Mouse (Mus musculus): ENCODE results near the gene Fndc9.

Gene Fndc9

GRCm38 (mm10) chr11:46233966-46234365 is 1.4 kb upstream of the Fndc9 start:
- peak; percentile 5; the same call in 1 of the 2 replicates for ATAC-seq (ENCODE audit: low TSS enrichment)

DNA sequence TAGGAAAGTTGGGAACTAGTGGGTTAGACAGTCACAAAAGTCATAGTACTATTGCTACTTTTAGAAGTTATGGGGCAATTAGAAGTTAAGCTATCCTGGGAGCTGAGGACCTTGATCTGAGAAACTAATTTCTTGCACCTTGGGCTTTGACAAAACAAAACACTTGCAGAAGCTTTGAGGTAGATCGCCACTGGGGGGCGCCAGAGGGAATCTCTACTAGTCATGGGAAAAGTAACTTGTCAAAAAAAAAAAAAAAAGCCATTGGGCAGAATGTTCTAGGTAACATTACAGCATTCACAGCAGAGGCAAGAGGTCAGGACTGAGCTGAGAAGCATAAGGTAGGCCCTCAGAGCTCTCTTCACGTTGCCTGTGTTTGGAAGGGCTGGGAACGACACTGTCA is 1.6 kb downstream of the Fndc9 start:
- no peak for ATAC-seq (ENCODE audit: low TSS enrichment)

GRCm38 (mm10) chr11:46241150-46241673 is 5.9 kb downstream of the Fndc9 start:
- no peak for ATAC-seq (ENCODE audit: low TSS enrichment)

GRCm38 (mm10) chr11:46241985-46242384 is 6.7 kb downstream of the Fndc9 start:
- no peak for ATAC-seq (ENCODE audit: low TSS enrichment)

GRCm38 (mm10) chr11:46244731-46245604 is 9.6 kb downstream of the Fndc9 start:
- 0 out of 2 replicates have a peak, but pooled peaks have one; percentile 1 for ATAC-seq (ENCODE audit: low TSS enrichment)

DNA sequence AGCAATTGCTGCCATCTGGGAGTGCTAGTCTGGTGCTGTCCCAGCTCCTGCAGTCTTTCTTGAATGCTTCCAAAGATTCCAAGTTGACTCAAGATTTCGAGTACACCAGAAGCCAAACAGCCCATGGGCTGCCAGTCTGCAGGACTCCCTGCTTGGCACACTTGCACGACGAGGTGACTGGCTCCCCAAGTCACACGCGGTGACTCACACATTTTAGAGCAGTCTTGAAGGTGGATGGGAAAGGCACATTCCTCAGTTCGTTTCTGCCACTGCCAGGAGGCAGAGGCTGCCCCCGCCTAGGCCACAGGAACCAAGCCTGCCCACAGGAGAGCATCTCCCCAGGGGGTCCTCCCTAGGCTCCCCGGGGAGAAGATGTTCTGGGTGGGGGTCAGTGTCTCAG is 10.6 kb downstream of the Fndc9 start:
- peak; percentile 90 for ATAC-seq (ENCODE audit: low TSS enrichment)

DNA sequence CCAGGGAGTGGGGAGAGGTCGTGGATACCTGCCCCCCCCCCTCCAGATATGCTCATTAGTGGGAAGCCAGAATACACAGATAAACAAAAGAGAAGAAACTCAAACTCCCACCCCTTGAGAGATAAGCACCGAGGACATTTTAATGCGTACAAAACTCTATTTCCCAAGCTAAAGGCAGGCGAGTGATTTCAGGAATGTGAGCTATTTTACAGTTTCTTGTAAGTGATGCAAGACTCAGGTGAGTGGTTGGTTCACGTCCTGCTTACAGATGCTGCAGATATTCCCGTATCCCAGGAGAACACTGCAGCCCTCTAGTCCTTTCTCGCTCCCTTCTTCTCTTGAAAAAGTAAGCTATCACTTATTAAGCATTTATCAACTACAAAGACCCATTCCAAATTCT is 11.1 kb downstream of the Fndc9 start:
- no peak for ATAC-seq (ENCODE audit: low TSS enrichment)

GRCm38 (mm10) chr11:46248352-46248751 is 13.0 kb downstream of the Fndc9 start:
- no peak for ATAC-seq (ENCODE audit: low TSS enrichment)

GRCm38 (mm10) chr11:46251994-46252393 is 16.7 kb downstream of the Fndc9 start:
- ATAC-seq (ENCODE audit: low TSS enrichment): peak; percentile 76

DNA sequence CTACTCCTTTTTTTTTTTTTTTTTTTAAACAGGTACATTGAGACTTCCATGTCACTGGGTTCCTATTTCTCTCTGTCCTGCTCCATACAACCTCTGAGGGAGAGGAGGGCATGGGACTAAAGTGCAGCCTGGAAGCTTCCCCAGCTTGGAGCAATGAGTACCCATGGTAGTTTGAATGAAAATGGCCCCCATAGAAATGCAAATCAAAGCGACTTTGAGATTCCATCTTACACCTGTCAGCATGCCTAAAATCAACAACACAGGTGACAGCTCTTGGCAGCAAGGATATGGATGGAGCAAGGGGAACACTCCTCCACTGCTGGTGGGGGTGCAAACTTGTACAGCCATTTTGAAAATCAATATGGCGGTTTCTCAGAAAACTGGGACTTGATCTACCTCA is 20.0 kb downstream of the Fndc9 start:
- ATAC-seq (ENCODE audit: low TSS enrichment): no peak

- peak; percentile 61 for ATAC-seq (ENCODE audit: low TSS enrichment)
Observed at GRCm38 (mm10) chr11:46258207-46258606, 22.9 kb downstream of the Fndc9 start.

DNA sequence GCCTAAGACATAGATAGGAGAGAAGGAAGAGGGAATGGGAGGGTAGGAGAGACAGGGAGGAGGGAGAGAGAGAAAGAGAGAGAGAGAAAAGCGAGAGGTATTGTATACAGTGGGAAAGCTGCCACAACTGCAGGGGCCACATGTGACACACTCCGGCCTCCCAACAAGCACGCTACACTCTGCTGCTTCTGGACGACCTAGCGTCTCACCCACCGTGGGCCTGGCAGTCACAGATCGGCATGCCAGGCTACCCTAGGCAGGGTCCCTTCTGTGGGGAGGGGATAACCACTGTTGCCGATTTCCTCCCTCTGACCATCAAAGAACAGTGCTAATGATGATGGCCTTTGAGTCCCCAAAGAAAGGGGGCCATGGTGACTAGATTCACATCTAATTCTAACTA is 23.4 kb downstream of the Fndc9 start:
- no peak for ATAC-seq (ENCODE audit: low TSS enrichment)

DNA sequence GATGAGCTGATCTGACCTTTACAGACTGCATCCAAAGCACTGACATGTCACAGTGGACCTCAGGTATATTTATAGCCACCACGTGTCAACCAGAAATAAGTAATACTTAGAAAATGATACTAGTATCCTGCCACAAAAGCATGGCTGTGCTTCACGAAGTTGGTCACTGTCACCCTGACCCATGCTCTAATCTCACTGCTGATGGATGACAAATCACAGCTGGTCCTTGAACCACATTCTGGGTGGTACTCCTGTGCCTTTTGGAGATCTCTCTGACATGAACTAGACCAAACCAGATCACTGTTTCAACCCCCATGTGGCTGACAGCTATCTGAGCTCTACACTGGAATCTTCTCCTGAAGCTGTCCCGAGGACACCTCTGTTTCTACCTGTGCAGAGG is 27.5 kb downstream of the Fndc9 start:
- no peak for ATAC-seq (ENCODE audit: low TSS enrichment)

- ATAC-seq (ENCODE audit: low TSS enrichment): no peak
Observed at GRCm38 (mm10) chr11:46263291-46263690, 28.0 kb downstream of the Fndc9 start.

DNA sequence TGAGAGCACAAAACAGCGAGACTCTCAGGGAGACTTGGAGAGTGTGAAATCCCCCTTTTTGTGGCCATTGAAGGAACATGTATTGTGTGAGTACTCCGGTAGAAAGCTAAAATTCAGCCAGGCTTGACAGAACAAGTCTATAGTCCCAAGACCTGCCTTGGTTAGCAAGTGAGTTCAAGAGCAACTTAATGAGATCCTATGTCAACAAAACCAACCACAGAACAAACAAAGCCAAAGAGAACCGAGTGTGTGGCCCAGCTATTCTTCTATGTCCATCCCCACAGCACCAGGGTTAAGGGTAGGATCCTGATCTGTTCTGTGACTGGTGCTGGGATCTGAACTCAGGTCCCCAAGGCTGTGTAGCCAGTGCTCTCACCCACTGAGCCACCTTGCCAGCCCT is 29.3 kb downstream of the Fndc9 start:
- no peak for ATAC-seq (ENCODE audit: low TSS enrichment)

DNA sequence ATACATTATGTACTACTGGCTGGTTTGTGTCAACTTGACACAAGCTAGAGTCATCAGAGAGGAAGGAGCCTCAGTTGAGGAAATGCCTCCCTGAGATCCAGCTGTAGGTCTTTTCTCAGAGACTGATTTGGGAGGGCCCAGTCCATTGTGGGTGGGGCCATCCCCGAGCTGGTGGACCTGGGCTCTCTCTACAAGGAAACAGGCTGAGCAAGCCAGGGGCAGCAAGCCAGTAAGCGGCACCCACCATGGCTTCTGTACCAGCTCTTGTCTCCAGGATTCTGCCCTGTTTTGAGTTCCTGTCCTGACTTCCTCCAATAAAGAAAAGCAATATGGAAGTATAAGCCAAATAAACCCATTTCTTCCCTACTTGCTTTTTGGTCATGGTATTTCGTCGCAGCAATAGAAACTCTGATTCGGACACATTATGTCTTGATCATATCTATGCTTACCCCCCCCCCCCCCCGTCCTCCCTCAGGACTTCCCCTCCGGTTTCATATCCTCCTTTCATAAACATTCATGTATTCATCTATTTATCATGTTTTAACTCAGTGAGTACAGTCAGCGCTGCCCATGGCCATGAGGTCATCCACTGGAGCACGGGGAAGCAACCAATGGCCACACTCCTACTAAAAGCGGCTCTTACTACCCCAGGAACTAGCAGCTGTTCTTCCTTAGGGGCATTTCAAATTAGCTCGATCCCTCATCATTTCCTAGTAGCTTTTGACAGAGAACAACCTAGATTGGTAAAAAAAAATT is 29.9 kb downstream of the Fndc9 start:
- no peak for ATAC-seq (ENCODE audit: low TSS enrichment)

DNA sequence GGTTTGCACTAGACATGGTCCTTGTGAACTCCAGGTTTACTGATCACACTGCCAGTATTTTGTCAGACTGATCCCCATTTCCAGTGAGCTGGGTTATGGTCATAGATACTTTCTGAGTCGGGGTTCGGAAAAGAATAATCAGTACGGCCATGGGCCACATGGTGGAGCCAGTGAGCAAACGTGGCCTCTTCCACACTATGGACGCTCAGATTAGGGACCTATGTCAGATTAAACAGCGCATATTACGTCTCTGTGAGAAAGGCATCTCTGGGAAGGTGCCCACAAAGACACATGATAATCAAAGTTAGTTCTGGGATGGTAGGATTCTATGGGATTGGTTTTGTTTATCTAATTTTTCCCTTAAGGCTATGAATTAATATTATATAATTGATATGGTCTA is 33.7 kb downstream of the Fndc9 start:
- peak; percentile 45; the same call in 1 of the 2 replicates for ATAC-seq (ENCODE audit: low TSS enrichment)

- no peak for ATAC-seq (ENCODE audit: low TSS enrichment)
Observed at GRCm38 (mm10) chr11:46269391-46269790, 34.1 kb downstream of the Fndc9 start.

DNA sequence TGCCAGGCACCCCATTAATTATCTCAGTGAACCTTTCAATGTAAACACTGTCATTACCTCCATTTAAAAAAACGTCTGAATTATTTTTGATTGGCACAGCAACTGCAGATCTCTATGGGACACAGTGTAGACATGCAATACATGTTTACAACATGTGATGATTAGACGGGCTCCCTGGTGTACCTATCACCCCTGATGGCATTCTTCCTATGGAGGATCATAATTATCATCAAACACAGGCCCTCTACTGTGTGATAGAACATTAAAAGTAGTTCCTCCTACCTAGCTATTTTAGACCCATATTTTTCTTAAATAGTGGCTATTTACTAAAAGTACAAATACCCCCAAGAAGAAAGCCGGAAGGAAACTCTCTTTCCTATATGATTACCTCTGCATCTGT is 34.6 kb downstream of the Fndc9 start:
- ATAC-seq (ENCODE audit: low TSS enrichment): no peak

DNA sequence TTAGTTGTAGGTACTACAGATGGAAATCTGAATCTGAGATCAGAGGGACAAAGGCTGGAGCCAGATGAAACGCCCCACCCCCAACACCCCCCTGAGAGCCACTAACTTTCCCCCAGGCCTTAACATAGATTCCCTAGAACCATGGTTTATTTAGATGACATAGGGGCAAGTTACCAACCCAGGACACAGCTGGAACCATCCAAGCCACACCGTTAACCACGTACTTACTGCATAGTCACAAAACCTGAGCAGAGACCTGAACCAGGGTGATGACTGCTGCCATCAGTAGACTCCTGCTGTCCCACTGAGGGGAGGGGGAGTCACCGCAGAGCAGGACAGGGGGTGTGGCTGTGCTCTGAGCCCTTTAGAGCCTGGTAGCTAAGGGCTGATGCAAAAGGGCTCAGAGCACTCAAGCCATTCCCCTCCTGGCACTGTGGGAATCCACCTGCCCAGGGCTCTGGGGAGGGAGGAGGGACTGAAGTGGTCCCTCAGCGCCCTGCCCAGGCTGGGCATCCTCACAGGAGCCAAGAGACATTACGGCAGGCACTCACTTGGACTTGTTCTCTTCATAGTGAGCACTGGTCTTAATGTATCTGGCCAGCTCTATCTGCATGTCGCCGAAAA is 36.8 kb downstream of the Fndc9 start:
- ATAC-seq (ENCODE audit: low TSS enrichment): no peak

DNA sequence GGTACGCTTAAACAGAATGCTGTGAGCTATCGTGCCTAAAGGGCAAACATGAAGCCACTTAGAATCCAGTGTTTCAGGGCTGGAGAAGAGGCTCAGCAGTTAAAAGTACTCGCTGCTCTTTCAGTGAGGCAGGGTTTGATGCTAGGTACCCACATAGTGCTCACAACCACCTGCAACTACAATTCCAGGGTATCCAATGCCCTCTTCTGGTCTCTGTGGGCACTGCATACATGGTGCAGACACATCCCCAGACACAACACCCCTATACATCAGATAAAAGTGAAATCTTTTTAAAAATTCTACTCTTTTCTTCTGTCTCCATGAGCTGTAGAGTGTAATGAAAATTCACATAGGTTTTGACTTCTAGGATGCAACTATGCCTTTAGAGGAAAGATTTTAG is 38.6 kb downstream of the Fndc9 start:
- no peak for ATAC-seq (ENCODE audit: low TSS enrichment)

DNA sequence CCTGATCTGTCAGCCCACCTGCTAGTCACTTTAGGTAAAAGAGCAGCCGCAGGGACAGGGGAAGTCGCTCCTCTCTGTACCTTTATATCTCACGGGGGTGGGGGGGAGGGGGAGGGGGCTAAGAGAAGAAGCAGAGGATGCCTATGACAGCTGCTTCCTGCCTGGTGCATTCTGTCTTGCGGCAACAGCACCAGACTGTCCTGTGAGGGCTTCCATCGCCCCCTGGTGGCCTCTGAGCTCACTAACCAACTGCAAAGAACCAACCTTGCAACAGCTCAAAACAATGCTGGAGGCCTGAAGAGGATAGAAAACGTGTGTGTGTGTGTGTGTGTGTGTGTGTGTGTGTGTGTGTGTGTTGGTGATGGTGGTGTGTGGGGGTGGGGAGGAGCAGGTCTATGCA is 40.0 kb downstream of the Fndc9 start:
- ATAC-seq (ENCODE audit: low TSS enrichment): peak; percentile 74

Measured in frontal cortex, adult (tissue).